Mouse (Mus musculus): Measurements from ENCODE around the gene Fcho1. TPM values are rescaled to one million over a fixed set of nuclear protein-coding genes. Genes with fewer than 3 reads are reported as not detected.

Fcho1 gene
- polyA plus RNA-seq, 1 experiment: 201 TPM

- no peak for DNase-seq (ENCODE audit: extremely low spot score in 1 of 2, low spot score in 1 of 2)
Observed at GRCm38 (mm10) chr8:71686143-71686734, 39.3 kb downstream of the Fcho1 start.

- DNase-seq (ENCODE audit: extremely low spot score in 1 of 2, low spot score in 1 of 2): no peak
Observed at GRCm38 (mm10) chr8:71685573-71685972, 39.9 kb downstream of the Fcho1 start.

- DNase-seq (ENCODE audit: extremely low spot score in 1 of 2, low spot score in 1 of 2): no peak
Observed at GRCm38 (mm10) chr8:71684701-71685100, 40.8 kb downstream of the Fcho1 start.

GRCm38 (mm10) chr8:71682832-71683231 lies 42.7 kb downstream of the Fcho1 start:
- no peak for DNase-seq (ENCODE audit: extremely low spot score in 1 of 2, low spot score in 1 of 2)

- DNase-seq (ENCODE audit: extremely low spot score in 1 of 2, low spot score in 1 of 2): no peak
Observed at GRCm38 (mm10) chr8:71681369-71681915, 44.1 kb downstream of the Fcho1 start.

GRCm38 (mm10) chr8:71680471-71680870 lies 45.0 kb downstream of the Fcho1 start:
- no peak for DNase-seq (ENCODE audit: extremely low spot score in 1 of 2, low spot score in 1 of 2)

GRCm38 (mm10) chr8:71679550-71680168 lies 45.9 kb downstream of the Fcho1 start:
- no peak for DNase-seq (ENCODE audit: extremely low spot score in 1 of 2, low spot score in 1 of 2)

- DNase-seq (ENCODE audit: extremely low spot score in 1 of 2, low spot score in 1 of 2): no peak
Observed at GRCm38 (mm10) chr8:71679116-71679515, 46.4 kb downstream of the Fcho1 start.

- no peak for DNase-seq (ENCODE audit: extremely low spot score in 1 of 2, low spot score in 1 of 2)
Observed at GRCm38 (mm10) chr8:71678216-71678615, 47.3 kb downstream of the Fcho1 start.

- DNase-seq (ENCODE audit: extremely low spot score in 1 of 2, low spot score in 1 of 2): no peak
Observed at GRCm38 (mm10) chr8:71677555-71677954, 48.0 kb downstream of the Fcho1 start.

- no peak for DNase-seq (ENCODE audit: extremely low spot score in 1 of 2, low spot score in 1 of 2)
Observed at GRCm38 (mm10) chr8:71676803-71677202, 48.7 kb downstream of the Fcho1 start.

- DNase-seq (ENCODE audit: extremely low spot score in 1 of 2, low spot score in 1 of 2): no peak
Observed at GRCm38 (mm10) chr8:71676020-71676741, 49.3 kb downstream of the Fcho1 start, which contains the start of gene Jak3. TSS of gene Jak3 (plus strand) at chr8:71676296.

- DNase-seq (ENCODE audit: extremely low spot score in 1 of 2, low spot score in 1 of 2): no peak
Observed at GRCm38 (mm10) chr8:71675456-71676019, 50.0 kb downstream of the Fcho1 start.

- no peak for DNase-seq (ENCODE audit: extremely low spot score in 1 of 2, low spot score in 1 of 2)
Observed at GRCm38 (mm10) chr8:71674071-71674470, 51.4 kb downstream of the Fcho1 start.

GRCm38 (mm10) chr8:71672168-71672735 lies 53.3 kb downstream of the Fcho1 start:
- no peak for DNase-seq (ENCODE audit: extremely low spot score in 1 of 2, low spot score in 1 of 2)

- DNase-seq (ENCODE audit: extremely low spot score in 1 of 2, low spot score in 1 of 2): peak; percentile 77 to 94
Observed at GRCm38 (mm10) chr8:71671549-71671965, 54.0 kb downstream of the Fcho1 start, which contains the start of gene Unc13a. TSS of gene Unc13a (minus strand) at chr8:71671757.

GRCm38 (mm10) chr8:71670621-71671548 lies 54.6 kb downstream of the Fcho1 start:
- DNase-seq (ENCODE audit: extremely low spot score in 1 of 2, low spot score in 1 of 2): peak; percentile 54 to 79

- DNase-seq (ENCODE audit: extremely low spot score in 1 of 2, low spot score in 1 of 2): peak in 1 of 2 experiments; percentile 59
Observed at GRCm38 (mm10) chr8:71670198-71670597, 55.3 kb downstream of the Fcho1 start.

GRCm38 (mm10) chr8:71668220-71668975 lies 57.1 kb downstream of the Fcho1 start:
- peak in 1 of 2 experiments; percentile 56 for DNase-seq (ENCODE audit: extremely low spot score in 1 of 2, low spot score in 1 of 2)
